Mouse (Mus musculus) CD4-positive, CD25-positive, alpha-beta regulatory T cell, adult 2 months (primary cell): ENCODE measurements around the gene Obsl1.

Experiments
- DNase-seq: peaks from one replicate; pipeline ENCODE4 v3.0.0-alpha.2; 2012; ENCODE audit warnings: low read depth, low spot score

Gene Obsl1

GRCm38 (mm10) chr1:75487040-75487404 lies 19.2 kb downstream of the Obsl1 start:
- DNase-seq = no peak

GRCm38 (mm10) chr1:75486561-75486960 lies 19.7 kb downstream of the Obsl1 start:
- peak; percentile 32 for DNase-seq

GRCm38 (mm10) chr1:75480735-75481134 lies 25.5 kb downstream of the Obsl1 start:
- no peak for DNase-seq

- peak; percentile 13 for DNase-seq
Observed at GRCm38 (mm10) chr1:75480036-75480435, 26.2 kb downstream of the Obsl1 start.

GRCm38 (mm10) chr1:75479635-75479989 lies 26.6 kb downstream of the Obsl1 start:
- no peak for DNase-seq

- DNase-seq = peak; percentile 96
Observed at GRCm38 (mm10) chr1:75478916-75479634, 27.2 kb downstream of the Obsl1 start, which contains the start of the genes Chpf and Tmem198. Chpf (minus strand) TSS chr1:75479307. Tmem198 (plus strand) TSS chr1:75479532.

- DNase-seq = no peak
Observed at GRCm38 (mm10) chr1:75478497-75478896, 27.8 kb downstream of the Obsl1 start.

GRCm38 (mm10) chr1:75477966-75478290 lies 28.3 kb downstream of the Obsl1 start:
- peak; percentile 54 for DNase-seq

GRCm38 (mm10) chr1:75477264-75477965 lies 28.8 kb downstream of the Obsl1 start:
- peak; percentile 88 for DNase-seq

GRCm38 (mm10) chr1:75476441-75476840 lies 29.8 kb downstream of the Obsl1 start:
- DNase-seq = no peak

GRCm38 (mm10) chr1:75469287-75469825 lies 36.9 kb downstream of the Obsl1 start:
- no peak for DNase-seq

GRCm38 (mm10) chr1:75467215-75467927 lies 38.9 kb downstream of the Obsl1 start:
- DNase-seq = peak; percentile 82

GRCm38 (mm10) chr1:75463652-75464204 lies 42.5 kb downstream of the Obsl1 start:
- no peak for DNase-seq

- no peak for DNase-seq
Observed at GRCm38 (mm10) chr1:75462636-75463035, 43.6 kb downstream of the Obsl1 start.

GRCm38 (mm10) chr1:75460297-75460696 lies 46.0 kb downstream of the Obsl1 start:
- no peak for DNase-seq

GRCm38 (mm10) chr1:75458789-75459684 lies 47.2 kb downstream of the Obsl1 start:
- no peak for DNase-seq

- no peak for DNase-seq
Observed at GRCm38 (mm10) chr1:75458025-75458788, 48.0 kb downstream of the Obsl1 start.

- DNase-seq = no peak
Observed at GRCm38 (mm10) chr1:75457710-75458024, 48.6 kb downstream of the Obsl1 start.

- DNase-seq = peak; percentile 30
Observed at GRCm38 (mm10) chr1:75456746-75457564, 49.3 kb downstream of the Obsl1 start.

- no peak for DNase-seq
Observed at GRCm38 (mm10) chr1:75455948-75456347, 50.3 kb downstream of the Obsl1 start.
